Mouse (Mus musculus): ENCODE measurements around the gene Map4k3. TPM values are rescaled to one million over a fixed set of nuclear protein-coding genes. Genes with fewer than 3 reads are reported as not detected.

Map4k3 gene
- total and polyA plus RNA-seq, 3 experiments: 12.8 to 24.7 (median 24.4) TPM

DNA sequence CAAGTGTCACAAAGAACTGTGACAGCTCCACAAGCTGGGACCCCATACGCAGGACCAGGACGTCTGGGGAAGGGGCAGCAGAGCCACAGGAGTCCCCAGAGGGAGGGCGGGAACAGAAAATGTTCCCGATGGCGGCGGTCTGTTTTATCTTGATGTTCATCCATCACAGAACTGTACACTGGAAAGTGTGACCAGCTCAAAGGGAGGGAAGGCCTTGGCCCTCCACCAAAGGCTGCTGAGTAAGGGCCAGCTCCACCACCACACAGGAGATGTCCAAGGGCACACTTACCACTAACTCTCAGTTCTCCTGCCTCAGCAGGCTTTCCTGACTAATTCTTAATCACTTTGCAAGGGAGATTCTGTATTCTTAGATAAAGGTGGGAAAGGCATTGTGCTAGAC is 82.2 kb downstream of the Map4k3 start:
- H3K9ac ChIP-seq (ENCODE audit: low read depth, low read length): no peak overlapping the region
- H3K4me3 ChIP-seq: no peak overlapping the region
- DNase-seq: no peak
- H3K79me2 ChIP-seq (replicated peaks; ENCODE audit: control insufficient read depth, insufficient read depth, low read length): no peaks in the 10 kb centered on the region
- no peaks in the 10 kb centered on the region for H3K4me1 ChIP-seq (ENCODE audit: control insufficient read depth, insufficient read depth, low read length)
- TF ChIP-seq CTCF (IDR thresholded peaks at IDR 0.05) (no peak), EP300 (IDR thresholded peaks at IDR 0.05; ENCODE audit: insufficient read depth, low read depth, low read length) (no peak), POLR2A (IDR thresholded peaks at IDR 0.05; ENCODE audit: insufficient read depth, low read depth, low read length) (no peak)
- no peaks in the 10 kb centered on the region for H3K27me3 ChIP-seq (ENCODE audit: control insufficient read depth, insufficient read depth, low read length)
- H3K36me3 ChIP-seq (ENCODE audit: control insufficient read depth, insufficient read depth, low read length): no peaks in the 10 kb centered on the region
- intact Hi-C loops (cut with DNase I): no loop called here
- 74% methylated on average over 6 of the region's 6 CpGs for WGBS
- H3K27ac ChIP-seq: no peak overlapping the region

DNA sequence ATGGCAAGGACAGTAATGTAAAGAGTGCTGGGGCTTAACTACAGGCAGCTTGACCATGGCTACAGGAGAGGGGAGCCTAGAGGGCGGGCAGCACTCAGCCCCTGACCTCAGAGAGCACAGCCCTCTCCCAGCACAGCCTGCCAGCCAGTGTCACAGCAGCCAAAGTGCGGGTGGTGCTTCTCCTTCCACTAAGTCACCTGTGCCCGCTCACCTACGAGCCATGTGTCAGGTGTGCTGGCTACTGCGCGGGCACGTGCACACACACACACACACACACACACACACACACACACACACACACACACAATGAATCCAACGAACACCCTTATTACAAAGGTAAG is 82.6 kb downstream of the Map4k3 start:
- Histone ChIP-seq H3K4me3 (no peak overlapping the region), H3K36me3 (ENCODE audit: control insufficient read depth, insufficient read depth, low read length) (no peaks in the 10 kb centered on the region), H3K79me2 (replicated peaks; ENCODE audit: control insufficient read depth, insufficient read depth, low read length) (no peaks in the 10 kb centered on the region), H3K4me1 (ENCODE audit: control insufficient read depth, insufficient read depth, low read length) (no peaks in the 10 kb centered on the region), H3K27ac (no peak overlapping the region), H3K27me3 (ENCODE audit: control insufficient read depth, insufficient read depth, low read length) (no peaks in the 10 kb centered on the region), H3K9ac (ENCODE audit: low read depth, low read length) (no peak overlapping the region)
- no peak for DNase-seq
- TF ChIP-seq CTCF (IDR thresholded peaks at IDR 0.05) (no peak), EP300 (IDR thresholded peaks at IDR 0.05; ENCODE audit: insufficient read depth, low read depth, low read length) (no peak), POLR2A (IDR thresholded peaks at IDR 0.05; ENCODE audit: insufficient read depth, low read depth, low read length) (no peak)
- 95% methylated on average over 8 of the region's 8 CpGs for WGBS
- intact Hi-C loops (cut with DNase I): no loop called here

DNA sequence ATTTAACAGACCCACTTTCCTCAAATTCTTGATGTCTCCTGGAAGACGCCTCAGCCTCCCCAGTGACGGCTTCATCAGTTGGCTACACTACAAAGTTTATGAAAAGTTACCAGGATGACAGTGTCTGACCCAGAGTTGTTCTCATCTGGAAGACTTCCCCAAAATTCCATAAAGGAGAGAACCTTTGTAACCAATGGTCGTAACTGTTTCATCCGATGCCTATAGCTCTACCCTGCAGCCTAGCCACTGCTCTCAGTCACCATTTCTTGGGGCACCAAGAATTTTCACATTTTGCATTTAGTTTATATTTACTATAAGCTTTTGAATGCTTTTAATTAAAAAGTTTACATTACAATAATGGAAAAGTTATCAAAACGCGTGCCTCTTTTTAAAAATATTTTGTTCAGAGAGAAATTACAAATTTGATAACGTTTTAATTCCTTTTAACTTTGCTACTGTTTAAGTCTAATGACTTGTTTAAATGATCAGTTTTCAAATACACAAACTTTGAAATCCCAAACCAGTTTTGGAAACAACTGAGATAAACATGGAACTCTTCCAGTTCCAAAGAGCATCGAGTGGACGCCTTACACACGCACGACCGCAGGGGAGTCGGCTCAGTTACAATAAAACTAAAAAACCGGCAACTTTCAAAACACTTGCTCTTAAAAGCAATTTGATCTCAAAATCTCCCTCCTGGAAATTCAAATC is 83.1 kb downstream of the Map4k3 start:
- WGBS: 88% methylated on average over 14 of the region's 14 CpGs
- intact Hi-C loops (cut with DNase I): no loop called here
- no peaks in the 10 kb centered on the region for H3K36me3 ChIP-seq (ENCODE audit: control insufficient read depth, insufficient read depth, low read length)
- no peak overlapping the region for H3K4me3 ChIP-seq
- H3K27ac ChIP-seq: no peak overlapping the region
- H3K27me3 ChIP-seq (ENCODE audit: control insufficient read depth, insufficient read depth, low read length): no peaks in the 10 kb centered on the region
- no peaks in the 10 kb centered on the region for H3K4me1 ChIP-seq (ENCODE audit: control insufficient read depth, insufficient read depth, low read length)
- no peaks in the 10 kb centered on the region for H3K79me2 ChIP-seq (replicated peaks; ENCODE audit: control insufficient read depth, insufficient read depth, low read length)
- H3K9ac ChIP-seq (ENCODE audit: low read depth, low read length): no peak overlapping the region
- DNase-seq: no peak
- TF ChIP-seq CTCF (IDR thresholded peaks at IDR 0.05) (no peak), POLR2A (IDR thresholded peaks at IDR 0.05; ENCODE audit: insufficient read depth, low read depth, low read length) (no peak), EP300 (IDR thresholded peaks at IDR 0.05; ENCODE audit: insufficient read depth, low read depth, low read length) (no peak)

DNA sequence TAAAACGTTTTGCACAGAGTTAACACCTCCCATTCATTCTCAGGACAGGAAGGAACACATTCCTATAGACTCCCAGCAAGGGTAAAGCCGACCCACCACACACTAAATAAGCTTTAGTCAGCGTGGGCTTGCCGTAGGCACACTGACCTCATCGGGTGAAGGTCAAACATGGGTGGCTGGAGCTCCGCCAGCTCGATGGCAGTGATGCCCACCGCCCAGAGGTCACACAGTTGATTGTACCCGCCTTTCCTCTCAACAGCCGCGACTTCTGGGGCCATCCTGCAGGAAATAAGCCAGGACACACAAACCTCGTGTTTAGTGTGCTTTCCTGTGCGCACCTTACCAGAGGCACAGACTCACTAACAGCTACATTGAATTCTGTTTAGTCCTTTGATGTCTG is 83.7 kb downstream of the Map4k3 start:
- TF ChIP-seq CTCF (IDR thresholded peaks at IDR 0.05): no peak
- TF ChIP-seq POLR2A (IDR thresholded peaks at IDR 0.05; ENCODE audit: insufficient read depth, low read depth, low read length): no peak
- no peak for TF ChIP-seq EP300 (IDR thresholded peaks at IDR 0.05; ENCODE audit: insufficient read depth, low read depth, low read length)
- Histone ChIP-seq H3K36me3 (ENCODE audit: control insufficient read depth, insufficient read depth, low read length) (no peaks in the 10 kb centered on the region), H3K79me2 (replicated peaks; ENCODE audit: control insufficient read depth, insufficient read depth, low read length) (no peaks in the 10 kb centered on the region), H3K9ac (ENCODE audit: low read depth, low read length) (no peak overlapping the region), H3K27ac (no peak overlapping the region), H3K4me3 (no peak overlapping the region), H3K4me1 (ENCODE audit: control insufficient read depth, insufficient read depth, low read length) (no peaks in the 10 kb centered on the region), H3K27me3 (ENCODE audit: control insufficient read depth, insufficient read depth, low read length) (no peaks in the 10 kb centered on the region)
- intact Hi-C loops (cut with DNase I): no loop called here
- 55% methylated on average over 13 of the region's 13 CpGs for WGBS
- no peak for DNase-seq

DNA sequence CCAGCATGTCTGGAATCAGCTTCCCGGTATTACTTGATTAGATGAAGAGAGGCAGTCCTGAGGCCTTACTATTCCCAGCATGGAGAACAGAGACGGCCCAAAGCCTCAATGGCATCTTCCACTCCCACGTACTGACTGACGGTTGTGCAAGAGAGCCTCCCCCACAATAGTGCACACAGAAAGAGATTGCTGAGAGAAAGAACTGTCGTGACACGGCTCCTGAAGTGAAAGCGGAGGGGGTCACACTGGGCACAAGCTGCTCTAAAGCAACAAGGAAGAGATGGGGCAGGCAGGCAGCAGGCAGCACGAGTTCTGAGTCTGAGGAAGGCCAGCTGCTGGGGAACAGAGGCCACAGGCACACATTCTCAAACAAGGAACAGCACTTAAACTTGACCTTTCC is 90.2 kb downstream of the Map4k3 start:
- no peak for DNase-seq
- Histone ChIP-seq H3K27me3 (ENCODE audit: control insufficient read depth, insufficient read depth, low read length) (no peaks in the 10 kb centered on the region), H3K36me3 (ENCODE audit: control insufficient read depth, insufficient read depth, low read length) (no peaks in the 10 kb centered on the region), H3K9ac (ENCODE audit: low read depth, low read length) (no peak overlapping the region), H3K27ac (no peak overlapping the region), H3K4me3 (no peak overlapping the region), H3K4me1 (ENCODE audit: control insufficient read depth, insufficient read depth, low read length) (no peaks in the 10 kb centered on the region), H3K79me2 (replicated peaks; ENCODE audit: control insufficient read depth, insufficient read depth, low read length) (no peaks in the 10 kb centered on the region)
- intact Hi-C loops (cut with DNase I): no loop called here
- TF ChIP-seq EP300 (IDR thresholded peaks at IDR 0.05; ENCODE audit: insufficient read depth, low read depth, low read length) (no peak), POLR2A (IDR thresholded peaks at IDR 0.05; ENCODE audit: insufficient read depth, low read depth, low read length) (no peak), CTCF (IDR thresholded peaks at IDR 0.05) (no peak)
- WGBS: 56% methylated on average over 8 of the region's 8 CpGs

DNA sequence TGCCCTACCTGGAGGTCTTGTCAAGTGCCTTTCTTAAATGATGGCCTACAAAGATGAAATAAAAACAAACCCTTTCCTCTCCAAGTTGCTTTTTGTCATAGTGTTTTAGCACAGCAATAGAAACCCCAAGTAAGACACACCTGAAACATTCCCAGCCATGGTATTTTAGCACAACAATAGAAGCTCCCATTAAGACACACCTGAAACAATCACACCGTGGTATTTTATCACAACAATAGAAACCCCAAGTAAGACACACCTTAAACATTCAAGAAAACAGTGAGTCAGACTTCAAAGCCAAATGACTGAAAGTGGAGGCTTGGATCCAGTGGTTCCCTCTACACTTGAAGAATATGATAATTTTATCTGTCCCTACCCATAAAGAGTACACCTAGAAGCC is 92.5 kb downstream of the Map4k3 start:
- DNase-seq: no peak
- 76% methylated on average over 1 of the region's 1 CpGs for WGBS
- intact Hi-C loops (cut with DNase I): no loop called here
- no peak for TF ChIP-seq EP300 (IDR thresholded peaks at IDR 0.05; ENCODE audit: insufficient read depth, low read depth, low read length)
- TF ChIP-seq CTCF (IDR thresholded peaks at IDR 0.05): no peak
- no peak for TF ChIP-seq POLR2A (IDR thresholded peaks at IDR 0.05; ENCODE audit: insufficient read depth, low read depth, low read length)
- H3K79me2 ChIP-seq (replicated peaks; ENCODE audit: control insufficient read depth, insufficient read depth, low read length): no peaks in the 10 kb centered on the region
- no peaks in the 10 kb centered on the region for H3K27me3 ChIP-seq (ENCODE audit: control insufficient read depth, insufficient read depth, low read length)
- no peaks in the 10 kb centered on the region for H3K36me3 ChIP-seq (ENCODE audit: control insufficient read depth, insufficient read depth, low read length)
- no peak overlapping the region for H3K9ac ChIP-seq (ENCODE audit: low read depth, low read length)
- H3K4me3 ChIP-seq: no peak overlapping the region
- H3K27ac ChIP-seq: no peak overlapping the region
- H3K4me1 ChIP-seq (ENCODE audit: control insufficient read depth, insufficient read depth, low read length): no peaks in the 10 kb centered on the region

Data from heart, adult 2 months (tissue).